9 mouse cellular contexts compared by ENCODE assay signal in the genomic region with DNA sequence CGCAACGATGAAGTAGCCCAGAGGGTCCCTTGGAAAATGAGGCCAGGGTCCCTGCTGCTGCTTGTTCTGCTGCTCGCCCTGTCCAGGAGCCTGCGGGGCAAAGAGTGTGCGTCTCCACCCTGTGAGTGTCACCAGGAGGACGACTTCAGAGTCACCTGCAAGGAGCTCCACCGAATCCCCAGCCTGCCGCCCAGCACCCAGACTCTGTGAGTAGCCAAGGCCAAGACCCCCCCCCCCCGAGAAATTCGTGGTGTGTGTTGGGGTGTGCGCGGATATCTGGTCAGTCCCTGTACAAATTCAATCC. TPM values are rescaled to one million over a fixed set of nuclear protein-coding genes. Genes with fewer than 3 reads are reported as not detected.
DNase-seq lines count a peak whose midpoint lies in the region; ATAC-seq and TF ChIP-seq lines count a peak whose summit lies in the region.
"Had no signal": no experiment of that assay in that cellular context is flagged by ENCODE, and none has a peak within 500 bp of the region (broad histone marks: within the 10 kb centered on the region; RNA-seq: fewer than 3 reads in every experiment).

No protein-coding gene starts in this region.

- peak; percentile 27; the same call in 1 of the 2 replicates for ATAC-seq in limb, embryonic 12.5 days (ENCODE audit: insufficient number of reproducible peaks, insufficient read depth, low FRiP score, low TSS enrichment, low read depth)
- no peak for ATAC-seq in neural tube, embryonic 15.5 days (ENCODE audit: low FRiP score)

- no peaks in the 10 kb centered on the region for H3K4me1 ChIP-seq in embryonic fibroblast, embryonic 13.5 days (ENCODE audit: control insufficient read depth, insufficient read depth, low read length)
- 0 out of 2 replicates have a peak, but pooled peaks cover 4% of the 10 kb centered on the region for H3K4me1 ChIP-seq in limb, embryonic 12.5 days (replicated peaks)
- peaks cover 10% of the 10 kb centered on the region for H3K4me1 ChIP-seq in neural tube, embryonic 15.5 days

- no peak for TF ChIP-seq CTCF in left cerebral cortex, adult 2 months (IDR thresholded peaks at IDR 0.05)
- TF ChIP-seq CTCF in embryonic fibroblast, embryonic 13.5 days (IDR thresholded peaks at IDR 0.05; ENCODE audit: borderline replicate concordance, insufficient read depth, low read length) = no peak

- no peak for DNase-seq in left cerebral cortex, adult 2 months (ENCODE audit: extremely low spot score in 1 of 2, low spot score in 2 of 2)
- no peak for DNase-seq in left cerebral cortex, postnatal 25 days (ENCODE audit: low spot score in 2 of 2)
- DNase-seq in ovary, adult 18-20 months (ENCODE audit: low spot score) = no peak
- no peak for DNase-seq in thymus, postnatal 14 days
- no peak for DNase-seq in ovary, postnatal 14 days (ENCODE audit: low spot score)

- TF ChIP-seq POLR2A in embryonic fibroblast, embryonic 13.5 days (IDR thresholded peaks at IDR 0.05; ENCODE audit: low read depth, low read length) = no peak

- peak overlapping the region; percentile 83 for H3K4me2 ChIP-seq in limb, embryonic 12.5 days
- peak overlapping the region; percentile 93 for H3K4me2 ChIP-seq in neural tube, embryonic 15.5 days

- H3K36me3 ChIP-seq in limb, embryonic 12.5 days = no peaks in the 10 kb centered on the region
- no peaks in the 10 kb centered on the region for H3K36me3 ChIP-seq in neural tube, embryonic 15.5 days

- H3K27ac ChIP-seq in left cerebral cortex, adult 2 months = no peak overlapping the region
- H3K27ac ChIP-seq in embryonic fibroblast, embryonic 13.5 days (ENCODE audit: insufficient read depth, low read length) = no peak overlapping the region
- no peak overlapping the region for H3K27ac ChIP-seq in limb, embryonic 12.5 days
- no peak overlapping the region for H3K27ac ChIP-seq in neural tube, embryonic 15.5 days (replicated peaks)

- peak overlapping the region; percentile 53; the same call in 1 of the 2 replicates for H3K9ac ChIP-seq in limb, embryonic 12.5 days (replicated peaks)
- peak overlapping the region; percentile 45 for H3K9ac ChIP-seq in neural tube, embryonic 15.5 days (replicated peaks)

- intact Hi-C loops in left cerebral cortex, adult 2 months (cut with DNase I) = loop anchor here (2.0 kb wide), 1 partner anchor 18 kb away; no protein-coding TSS in a partner anchor
- intact Hi-C loops in left cerebral cortex, postnatal 25 days (cut with DNase I) = loop anchor here (5.0 kb wide), 2 partner anchors 166 to 396 kb away; no protein-coding TSS in a partner anchor

- peaks cover 36% of the 10 kb centered on the region for H3K27me3 ChIP-seq in limb, embryonic 12.5 days
- peaks cover 42% of the 10 kb centered on the region for H3K27me3 ChIP-seq in neural tube, embryonic 15.5 days (replicated peaks)

- WGBS in limb, embryonic 12.5 days = 7% methylated on average over 12 of the region's 12 CpGs
- WGBS in neural tube, embryonic 15.5 days = 5% methylated on average over 12 of the region's 12 CpGs

- H3K9me3 ChIP-seq in limb, embryonic 12.5 days = no peaks in the 10 kb centered on the region
- no peaks in the 10 kb centered on the region for H3K9me3 ChIP-seq in neural tube, embryonic 15.5 days (replicated peaks)

- peak overlapping the region; percentile 35 for H3K4me3 ChIP-seq in left cerebral cortex, adult 2 months
- peak overlapping the region; percentile 43 for H3K4me3 ChIP-seq in embryonic fibroblast, embryonic 13.5 days (ENCODE audit: insufficient read depth, low read length)
- H3K4me3 ChIP-seq in limb, embryonic 12.5 days (replicated peaks) = peak overlapping the region; percentile 51
- H3K4me3 ChIP-seq in neural tube, embryonic 15.5 days (replicated peaks) = peak overlapping the region; percentile 50
- H3K4me3 ChIP-seq: erythroblast, embryonic 14.5 days had no signal

RNA-seq across cellular contexts. Expression of a gene that starts 16.6 kb away (rescaled TPM):
- total RNA-seq in left cerebral cortex, adult 2 months (2021) = under 1 TPM; 0.23 to 0.33 TPM
- under 1 TPM; 0.23 to 0.37 TPM for total RNA-seq in left cerebral cortex, postnatal 25 days (2021)
- 0.56 and 0.67 TPM in 2 replicates for polyA plus RNA-seq in embryonic fibroblast, embryonic 13.5 days (2011; ENCODE audit: insufficient read length, low read depth, missing spikeins)
- polyA plus RNA-seq in limb, embryonic 12.5 days (2016; fragmentation: Nextera tagmentation; extraction: Ambion mirVana) = 0.13 and 0.18 TPM in 2 replicates
- polyA plus RNA-seq in neural tube, embryonic 15.5 days (2015; fragmentation: Nextera tagmentation; extraction: Ambion mirVana) = 0.82 and 1.0 TPM in 2 replicates
- polyA plus RNA-seq: erythroblast, embryonic 14.5 days had no signal

RNA-seq across cellular contexts. Expression of a gene that starts 16.8 kb away (rescaled TPM):
- 1 to 10 TPM; 6.9 to 7.1 TPM for total RNA-seq in left cerebral cortex, adult 2 months (2021)
- 10 to 100 TPM in 1 of 2 experiments, 1 to 10 TPM in 1; 9.0 to 11.4 TPM for total RNA-seq in left cerebral cortex, postnatal 25 days (2021)
- 9.9 and 10.1 TPM in 2 replicates for polyA plus RNA-seq in embryonic fibroblast, embryonic 13.5 days (2011; ENCODE audit: insufficient read length, low read depth, missing spikeins)
- 10.2 and 10.4 TPM in 2 replicates for polyA plus RNA-seq in limb, embryonic 12.5 days (2016; fragmentation: Nextera tagmentation; extraction: Ambion mirVana)
- polyA plus RNA-seq in neural tube, embryonic 15.5 days (2015; fragmentation: Nextera tagmentation; extraction: Ambion mirVana) = 3.4 and 4.3 TPM in 2 replicates
